Mouse (Mus musculus) CD4-positive, CD25-positive, alpha-beta regulatory T cell, adult 4 months (primary cell): ENCODE results near the gene Tmem260. TPM values are rescaled to one million over a fixed set of nuclear protein-coding genes. Genes with fewer than 3 reads are reported as not detected.
A peak's percentile ranks its signal among the peaks of the same experiment; 100 is the strongest.
"Not testable (repeated sequence)": the region's sequence is repeated elsewhere in the genome, so short reads cannot be mapped to it uniquely, and the experiment has no call there.

Experiments used
- ATAC-seq: one replicate; pipeline ENCODE4 v1.8.0; 2017
- polyA plus RNA-seq, 2 experiments: library from polyadenylated mRNA; unstranded; fragments of 100-300 nt; shearing (Covaris generic); gene quantifications; one replicate each; pipeline ENCODE4 v1.2.1; 2017

Tmem260 gene
- 10 to 100 TPM; 13.3 to 15.8 TPM for polyA plus RNA-seq

DNA sequence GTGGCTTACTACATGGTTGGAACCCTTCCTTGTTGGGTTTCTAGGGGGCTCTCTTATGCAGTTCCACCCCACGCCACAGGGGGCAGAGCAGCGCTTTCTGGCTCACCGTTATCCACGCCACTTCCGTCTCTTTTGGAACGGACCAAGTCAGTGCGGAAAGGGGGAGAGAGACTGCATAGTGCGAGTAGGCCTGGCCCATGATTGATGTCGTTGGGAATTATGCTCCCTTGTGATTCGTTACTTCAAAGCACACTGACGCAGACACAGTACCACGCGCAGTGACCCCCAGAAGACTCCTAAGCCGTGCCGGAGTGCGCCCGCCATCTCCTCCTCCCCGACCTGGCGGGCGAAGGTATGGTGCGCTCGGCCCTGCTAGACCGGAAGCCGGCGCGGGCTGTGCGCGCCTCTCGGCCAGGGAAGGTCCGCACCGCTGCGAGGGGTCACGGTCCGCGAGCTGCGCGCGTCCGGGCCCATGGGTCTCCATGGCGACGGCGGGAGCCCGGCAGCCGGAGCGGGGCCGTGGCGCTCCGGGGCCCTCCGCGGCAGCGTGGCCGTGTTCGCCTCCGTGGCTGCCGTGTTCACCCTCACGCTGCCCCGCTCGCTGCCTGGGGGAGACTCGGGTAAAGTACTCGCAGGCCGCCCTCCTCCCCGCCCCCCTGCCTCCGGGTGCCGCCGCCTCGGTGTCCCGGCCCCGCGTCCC, at the start of gene Tmem260:
Gene Tmem260 (plus strand): TSS at position 141 of the 700 bp plus-strand sequence.
- ATAC-seq = peak; percentile 90

DNA sequence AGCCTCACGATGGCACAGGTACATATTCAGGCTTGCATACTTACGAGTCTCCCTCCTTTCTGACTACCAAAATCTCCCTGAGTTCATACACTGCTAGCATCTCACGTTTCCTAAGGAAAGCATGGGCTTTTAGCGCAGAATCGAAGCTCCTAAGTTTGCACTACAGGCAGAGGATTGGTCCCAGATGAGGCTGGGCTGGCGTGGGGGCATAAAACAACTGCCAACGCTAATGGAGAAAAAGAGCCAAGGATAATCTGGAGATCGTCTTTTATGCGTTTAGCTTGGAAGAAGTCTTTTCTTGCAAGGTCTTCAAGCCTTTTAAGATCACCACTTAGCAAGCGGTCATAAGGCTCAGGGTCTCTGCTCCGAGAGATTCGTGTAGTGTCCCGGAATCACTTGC, 39.8 kb upstream of the Tmem260 start:
- no peak for ATAC-seq

DNA sequence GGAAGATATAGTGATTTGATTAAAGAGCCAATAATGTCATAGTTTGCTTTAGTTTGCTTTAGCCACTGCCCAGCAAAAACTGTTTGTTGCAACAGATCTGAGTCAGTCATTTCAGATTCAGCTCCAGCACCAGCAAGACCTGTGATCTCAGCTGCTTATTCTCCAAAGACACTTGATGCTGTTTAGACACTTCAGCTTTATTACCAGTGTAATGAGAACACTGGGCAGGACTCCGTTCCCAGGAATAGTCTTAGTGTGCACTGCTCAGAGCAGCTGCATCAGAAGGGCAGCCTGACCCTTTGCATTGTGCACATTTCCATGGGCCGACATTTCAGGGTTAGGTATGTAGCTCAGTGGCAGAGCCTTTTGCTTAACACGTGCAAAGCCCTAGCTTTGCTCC, 28.9 kb upstream of the Tmem260 start:
- ATAC-seq = no peak

DNA sequence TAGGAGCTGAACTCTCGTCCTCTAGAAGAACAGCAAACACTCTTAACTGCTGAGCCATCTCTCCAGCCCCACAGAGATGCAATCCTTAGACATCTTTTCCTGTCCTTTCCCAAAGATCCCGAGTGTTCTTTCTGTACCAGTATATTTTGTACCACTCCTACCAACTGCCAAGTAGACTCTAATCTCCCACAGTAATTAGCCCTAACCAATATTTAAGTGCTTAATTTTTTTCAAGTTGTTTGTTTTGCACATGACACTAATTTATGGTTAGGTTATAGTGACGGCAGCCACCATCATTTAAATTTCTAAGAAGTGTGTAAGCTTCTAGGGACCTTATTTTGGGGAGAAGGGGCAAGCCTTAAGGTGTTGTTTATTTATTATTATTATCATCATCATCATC, 27.7 kb upstream of the Tmem260 start:
- no peak for ATAC-seq

DNA sequence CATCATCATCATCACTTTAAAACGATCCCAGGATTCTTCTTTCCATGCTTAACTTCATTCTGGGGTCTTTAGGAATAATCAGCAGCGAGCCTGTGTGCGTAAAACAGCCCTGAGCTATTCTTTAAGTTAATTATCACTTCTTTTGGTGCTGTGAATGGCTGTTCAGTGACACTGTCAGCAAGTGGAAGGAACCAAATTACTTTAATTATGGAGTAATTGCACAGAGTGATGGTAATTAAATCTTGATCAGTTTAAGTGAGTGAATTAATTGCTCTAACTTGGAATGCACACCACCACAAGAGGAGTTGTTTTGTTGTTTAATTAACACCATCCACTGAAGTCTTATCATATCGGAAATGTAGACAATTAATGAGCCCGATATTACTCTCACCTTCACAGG, 27.3 kb upstream of the Tmem260 start:
- ATAC-seq = no peak

DNA sequence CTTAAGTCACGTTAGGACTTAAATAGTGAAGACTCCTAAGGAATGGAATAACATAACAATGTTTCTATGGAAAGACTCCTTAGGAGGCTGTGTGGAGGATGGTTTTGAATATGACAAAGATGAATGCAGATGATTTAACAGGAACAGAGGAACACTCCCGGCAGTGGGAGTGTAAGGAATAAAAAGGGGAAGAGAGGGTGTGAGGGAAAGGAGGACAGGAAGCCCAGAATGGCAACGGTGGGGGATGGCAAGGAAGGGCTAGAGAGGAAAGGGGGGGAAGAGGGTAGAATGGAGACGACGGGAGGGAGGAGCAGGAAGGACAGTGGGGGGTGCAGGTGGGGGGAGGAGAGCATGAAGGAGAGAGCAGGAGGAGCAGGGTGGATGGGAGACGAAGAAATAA, 24.4 kb upstream of the Tmem260 start:
- ATAC-seq = peak; percentile 5

DNA sequence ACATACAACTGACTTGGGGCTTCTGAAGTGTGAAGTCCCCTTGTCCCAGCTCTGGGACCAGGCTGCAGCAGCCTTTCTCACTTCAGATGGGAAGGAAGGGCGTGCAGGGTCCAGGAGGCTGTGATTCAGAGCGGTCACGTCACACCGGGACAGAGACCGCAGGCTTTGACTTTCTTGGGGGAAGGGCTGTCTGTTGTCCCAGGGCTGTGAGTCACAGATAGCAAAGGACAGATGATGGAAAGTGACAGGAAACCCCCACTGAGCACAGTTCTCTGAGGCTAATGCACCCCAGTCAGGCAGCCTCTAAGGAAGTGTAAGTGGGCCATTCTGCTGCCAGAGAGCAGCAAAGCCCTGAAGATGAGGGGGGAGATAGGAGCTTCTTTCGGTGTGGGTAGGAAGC, 23.9 kb upstream of the Tmem260 start:
- ATAC-seq = peak; percentile 95

DNA sequence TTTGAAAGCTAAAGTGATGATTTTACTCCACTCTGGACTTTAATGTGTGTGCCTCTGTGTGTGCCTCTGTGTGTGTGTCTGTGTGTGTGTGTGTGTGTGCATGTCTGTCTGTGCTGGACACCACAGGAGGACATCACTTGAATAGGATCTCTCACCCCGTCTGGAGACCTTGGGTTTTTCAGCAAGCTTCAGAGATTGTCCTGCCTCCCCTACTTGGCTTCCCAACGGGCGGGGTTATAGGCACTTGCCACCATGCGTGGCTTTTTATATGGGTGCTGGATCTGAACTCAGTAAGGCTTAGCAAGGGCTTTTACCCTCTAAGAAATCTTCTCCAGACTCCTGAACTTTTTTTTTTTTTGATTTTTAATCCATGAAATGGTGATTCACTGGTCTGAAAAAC, 23.5 kb upstream of the Tmem260 start:
- peak; percentile 27 for ATAC-seq

DNA sequence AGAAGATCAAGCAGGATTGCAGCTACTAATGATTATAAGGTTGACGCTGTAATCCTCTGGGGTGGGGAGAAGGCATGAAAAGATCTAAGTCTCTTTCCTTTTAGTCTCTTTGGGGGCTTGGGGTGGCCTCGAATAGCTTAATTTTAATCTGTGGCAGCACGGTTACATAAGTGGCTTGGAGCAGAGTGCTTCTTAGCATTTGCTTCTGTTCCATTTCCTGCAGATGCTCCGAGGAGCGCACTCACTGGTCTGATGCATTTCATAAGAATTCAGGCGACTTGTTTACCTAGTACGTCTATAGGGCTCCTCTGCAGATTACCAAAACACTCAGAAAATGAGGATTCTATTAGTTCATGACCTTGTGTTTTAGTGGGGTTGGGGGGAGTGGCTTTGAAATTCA, 23.0 kb upstream of the Tmem260 start:
- no peak for ATAC-seq

DNA sequence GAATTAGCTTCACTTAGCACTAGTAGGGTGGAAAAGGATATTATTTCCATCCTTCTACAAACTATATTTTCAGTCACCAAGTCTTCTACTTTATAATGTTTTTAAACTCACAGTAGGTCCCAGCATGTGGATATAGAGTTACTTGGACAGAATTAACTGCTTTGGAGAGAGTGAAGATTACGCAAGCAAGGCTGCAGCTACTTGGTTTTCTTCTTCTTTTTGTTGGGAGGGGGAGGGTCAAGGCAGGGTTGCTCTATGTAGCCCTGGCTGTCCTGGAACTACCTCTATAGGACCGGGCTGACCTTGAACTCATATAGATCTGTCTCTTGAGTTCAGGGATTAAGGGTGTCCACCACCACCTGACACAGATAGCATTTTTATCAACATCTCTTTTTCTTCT, 13.9 kb upstream of the Tmem260 start:
- no peak for ATAC-seq

DNA sequence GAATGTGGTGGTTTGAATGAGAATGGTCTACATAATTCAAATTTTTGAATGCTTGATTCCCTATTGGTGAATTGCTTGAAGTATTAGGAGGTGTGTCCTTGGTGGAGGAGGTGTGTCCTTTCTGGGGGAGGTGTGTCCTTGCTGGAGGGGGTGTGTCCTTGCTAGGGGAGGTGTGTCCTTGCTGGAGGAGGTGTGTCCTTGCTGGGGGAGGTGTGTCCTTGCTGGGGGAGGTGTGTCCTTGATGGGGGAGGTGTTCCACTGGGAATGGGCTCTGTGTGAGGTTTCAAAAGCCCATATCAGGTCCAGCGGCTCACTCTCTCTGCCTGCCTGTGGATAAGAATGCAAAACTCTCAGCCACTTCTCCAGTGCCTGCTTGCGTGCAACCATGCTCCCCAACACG, 2.1 kb upstream of the Tmem260 start:
- no peak for ATAC-seq

DNA sequence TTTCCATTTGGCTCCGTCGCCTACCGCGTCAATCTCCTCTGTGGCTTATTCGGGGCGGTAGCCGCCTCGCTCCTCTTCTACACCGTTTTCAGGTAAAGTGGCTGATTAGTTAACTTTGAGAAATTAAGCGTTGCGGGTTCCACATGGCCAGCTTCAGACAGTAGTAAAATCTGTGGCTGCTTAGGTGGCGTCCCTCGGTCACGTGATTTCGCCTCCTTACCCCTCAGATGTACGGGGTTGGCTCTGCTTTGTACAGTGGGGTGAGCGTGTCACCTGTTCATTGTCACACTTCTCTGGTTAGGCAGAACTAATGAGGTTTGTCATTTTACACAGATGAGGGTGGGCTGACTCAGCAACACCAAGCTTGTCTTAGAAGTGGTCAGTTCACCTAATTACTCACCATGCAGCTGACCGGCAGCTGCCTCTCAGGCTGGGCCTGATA, 6.1 kb downstream of the Tmem260 start:
- no peak for ATAC-seq

DNA sequence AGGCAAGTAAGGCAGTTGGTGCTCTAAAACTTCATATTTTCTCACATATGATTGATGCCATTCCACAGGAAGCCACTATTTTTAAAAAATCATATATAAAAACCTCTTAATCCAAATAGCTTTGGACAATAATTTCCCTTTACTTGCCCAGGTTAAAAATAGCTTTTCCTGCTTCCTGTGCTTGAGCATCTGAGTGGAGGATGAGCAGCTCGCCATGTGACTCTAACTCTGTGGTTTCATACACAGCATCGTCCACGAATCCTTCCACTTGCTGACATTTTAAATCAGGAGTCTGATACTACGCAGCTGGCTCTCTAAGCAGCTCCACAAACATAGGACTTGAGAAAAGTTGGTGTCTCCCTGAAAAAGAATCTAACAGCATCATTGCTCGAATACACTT, 7.5 kb downstream of the Tmem260 start:
- ATAC-seq = no peak

DNA sequence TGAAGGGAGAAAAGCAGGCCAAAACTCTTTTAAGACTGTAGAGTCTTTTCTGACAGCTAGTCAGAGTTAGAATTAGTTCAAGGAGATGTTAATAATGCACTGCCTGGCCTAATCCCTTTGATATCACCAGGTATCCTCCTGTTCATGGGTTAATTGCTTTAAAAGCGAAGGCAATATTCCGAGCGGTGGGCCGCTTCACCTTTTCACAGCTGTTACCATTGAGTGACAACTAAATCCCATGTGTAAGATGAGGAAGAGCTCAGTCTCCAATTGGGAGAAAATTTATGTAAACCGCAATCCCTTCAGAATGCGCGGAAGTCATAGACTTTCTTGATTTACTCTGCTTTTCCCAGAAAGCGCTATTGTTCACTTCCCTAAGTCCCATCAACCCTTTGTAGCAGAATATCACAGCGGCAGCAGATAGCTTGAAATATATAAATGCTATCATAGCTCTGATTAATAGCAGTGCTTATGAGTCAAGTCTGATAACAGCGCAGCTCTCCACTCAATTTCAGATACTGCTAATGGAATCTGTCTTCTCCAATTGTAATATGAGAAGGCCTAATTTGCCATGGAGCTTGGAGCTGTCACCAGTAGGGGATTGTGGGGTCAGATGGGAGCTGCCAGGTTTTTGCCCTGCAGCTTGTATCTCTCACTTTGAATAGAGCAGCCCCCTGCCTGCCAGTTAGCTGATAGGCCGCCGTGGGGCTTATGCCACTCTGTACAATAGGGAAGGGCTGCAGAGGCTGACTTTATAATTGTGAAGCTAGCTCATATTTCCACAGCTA, 10.6 kb downstream of the Tmem260 start:
- no peak for ATAC-seq

DNA sequence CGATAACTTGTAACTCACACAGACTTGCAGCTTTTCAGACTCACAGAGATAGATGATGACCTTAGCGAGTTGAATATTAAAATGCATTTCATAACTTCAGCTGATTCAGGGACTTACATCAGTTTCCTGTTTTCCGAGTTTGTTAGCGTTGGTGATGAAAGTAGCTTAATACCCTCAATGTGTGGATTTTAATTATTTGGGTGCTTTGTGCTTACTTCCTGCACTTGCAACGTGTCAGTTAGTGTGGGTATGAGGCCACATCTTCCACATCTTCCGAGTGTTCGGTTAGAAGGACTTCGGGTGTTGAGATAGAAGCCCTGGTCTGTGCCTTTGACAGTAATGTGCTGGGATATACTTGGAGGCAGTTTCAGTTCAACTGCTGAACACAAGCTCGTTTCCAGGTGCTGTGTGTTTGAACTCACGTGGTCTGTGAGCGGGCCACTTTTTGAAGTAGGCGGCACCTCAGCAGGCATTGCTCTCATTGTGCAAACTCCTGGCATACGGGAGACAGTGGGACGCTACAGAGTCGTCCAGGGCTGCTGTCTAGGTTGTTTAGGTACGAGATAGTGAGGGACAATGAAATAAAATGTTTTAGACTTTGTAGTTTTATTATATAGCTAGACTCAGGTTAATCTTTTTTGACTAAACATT, 11.5 kb downstream of the Tmem260 start:
- no peak for ATAC-seq

DNA sequence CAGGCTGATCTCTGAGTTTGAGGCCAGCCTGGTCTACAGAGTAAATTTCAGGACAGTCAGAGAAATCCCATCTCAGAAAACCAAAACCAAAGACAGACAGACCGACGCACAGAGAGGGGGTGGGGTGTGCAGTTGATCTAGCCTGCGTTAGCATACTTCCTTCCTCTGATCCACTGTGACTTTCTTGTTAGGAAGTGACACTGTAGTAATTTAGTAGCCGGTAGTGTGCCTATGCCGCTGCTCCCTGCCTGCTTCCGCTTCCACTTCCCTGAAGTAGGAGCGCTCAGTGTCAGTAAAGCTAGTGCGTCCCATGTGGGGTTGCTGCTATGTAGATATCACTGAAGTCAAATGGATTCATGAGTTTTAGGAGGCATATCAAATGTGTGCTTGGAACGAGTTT, 13.0 kb downstream of the Tmem260 start:
- no peak for ATAC-seq

DNA sequence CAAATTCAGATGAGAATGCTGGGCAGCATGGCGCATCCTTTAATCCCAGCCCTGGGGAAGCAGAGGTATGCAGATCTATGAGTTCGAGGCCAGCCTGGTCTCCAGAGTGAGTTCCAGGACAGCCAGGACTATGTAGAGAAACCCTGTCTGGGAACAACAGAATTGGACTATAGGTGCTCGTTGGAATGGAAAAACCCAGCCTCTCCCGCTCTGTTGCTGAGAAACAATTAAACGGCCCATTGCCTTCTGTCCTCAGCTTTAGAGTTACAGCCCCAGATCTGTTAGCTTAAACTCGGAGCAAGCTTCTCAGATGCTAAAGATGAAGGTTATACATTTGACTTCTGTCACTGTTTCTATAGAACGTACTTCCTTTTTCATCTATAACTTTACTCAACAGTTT, 22.4 kb downstream of the Tmem260 start:
- ATAC-seq = no peak

DNA sequence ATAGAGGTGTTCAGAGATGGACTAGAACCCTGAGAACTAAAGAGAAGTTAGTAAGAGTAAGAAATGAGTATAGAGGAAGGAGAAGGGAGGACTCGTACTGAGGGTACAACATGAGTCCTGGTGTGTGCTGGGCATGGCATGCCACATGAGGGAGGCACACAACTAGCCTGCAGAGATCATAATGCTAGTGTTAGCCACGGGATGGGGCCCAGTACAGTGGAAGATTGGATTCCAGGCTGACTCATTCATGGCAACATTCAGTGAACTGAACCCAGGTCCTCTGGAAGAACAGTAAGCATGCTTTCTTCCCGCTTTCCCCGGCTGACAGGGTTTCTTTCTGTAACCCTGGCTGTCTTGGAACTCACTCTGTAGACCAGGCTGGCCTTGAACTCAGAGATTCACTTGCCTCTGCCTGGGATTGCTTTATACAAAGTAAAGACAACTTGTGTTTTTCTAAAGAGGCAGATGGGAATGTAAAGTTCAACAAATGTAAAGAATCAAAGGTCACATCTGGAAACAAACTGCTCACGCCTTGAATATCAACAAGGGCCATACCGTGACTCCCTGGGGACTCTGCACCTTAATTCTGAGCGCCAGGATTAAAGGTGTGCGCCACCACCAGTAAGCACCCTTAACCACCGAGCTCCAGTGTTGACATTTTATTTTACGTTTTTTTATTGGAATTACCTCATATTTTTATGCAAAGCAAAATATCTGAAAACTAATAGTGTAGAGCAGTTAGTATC, 25.0 kb downstream of the Tmem260 start:
- no peak for ATAC-seq

DNA sequence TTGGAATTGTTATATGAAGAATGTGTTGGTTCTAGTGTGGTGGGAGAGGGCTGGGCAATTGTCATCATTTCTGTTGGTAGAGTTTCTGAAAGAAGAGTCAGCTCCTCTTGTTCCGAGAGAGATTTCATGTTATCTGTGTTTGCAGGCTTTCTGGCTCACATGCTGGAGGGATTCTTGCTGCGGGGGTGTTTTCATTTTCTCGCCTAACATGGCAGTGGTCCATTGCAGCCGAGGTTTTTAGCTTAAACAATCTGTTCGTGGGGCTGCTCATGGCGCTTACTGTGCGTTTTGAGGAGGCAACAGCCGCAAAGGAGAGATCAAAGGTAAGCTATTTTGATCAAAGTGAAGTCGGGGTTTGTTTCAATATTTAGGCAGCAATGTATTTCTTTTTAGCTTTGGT, 26.3 kb downstream of the Tmem260 start:
- no peak for ATAC-seq

DNA sequence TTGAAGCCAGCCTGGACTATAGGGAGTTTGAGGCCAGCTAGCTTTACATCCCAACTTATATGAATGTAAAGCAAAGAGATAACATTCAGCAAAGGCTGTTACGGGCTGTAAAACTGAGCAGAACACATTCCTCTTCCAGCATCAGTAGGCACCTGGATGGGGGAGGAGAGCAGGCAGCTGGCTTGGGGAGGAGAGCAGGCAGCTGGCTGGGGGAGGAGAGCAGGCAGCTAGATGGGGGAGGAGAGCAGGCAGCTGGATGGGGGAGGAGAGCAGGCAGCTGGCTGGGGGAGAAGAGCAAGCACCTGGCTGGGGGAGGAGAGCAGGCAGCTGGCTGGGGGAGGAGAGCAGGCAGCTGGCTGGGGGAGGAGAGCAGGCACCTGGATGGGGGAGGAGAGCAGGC, 29.4 kb downstream of the Tmem260 start:
- ATAC-seq = no peak

DNA sequence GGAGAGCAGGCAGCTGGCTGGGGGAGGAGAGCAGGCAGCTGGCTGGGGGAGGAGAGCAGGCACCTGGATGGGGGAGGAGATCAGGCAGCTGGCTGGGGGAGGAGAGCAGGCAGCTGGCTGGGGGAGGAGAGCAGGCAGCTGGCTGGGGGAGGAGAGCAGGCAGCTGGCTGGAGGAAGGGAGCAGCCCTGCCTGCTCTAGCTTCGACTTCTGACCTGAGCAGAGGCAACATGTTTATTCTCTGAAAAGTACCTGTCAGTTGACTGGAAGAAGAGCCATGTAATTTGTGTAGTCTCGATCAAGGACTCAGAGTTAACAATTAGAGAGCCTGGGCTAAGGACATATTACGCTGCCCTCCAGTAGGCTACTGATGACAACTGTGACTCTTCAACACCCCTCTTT, 29.9 kb downstream of the Tmem260 start:
- ATAC-seq = not testable (repeated sequence)

DNA sequence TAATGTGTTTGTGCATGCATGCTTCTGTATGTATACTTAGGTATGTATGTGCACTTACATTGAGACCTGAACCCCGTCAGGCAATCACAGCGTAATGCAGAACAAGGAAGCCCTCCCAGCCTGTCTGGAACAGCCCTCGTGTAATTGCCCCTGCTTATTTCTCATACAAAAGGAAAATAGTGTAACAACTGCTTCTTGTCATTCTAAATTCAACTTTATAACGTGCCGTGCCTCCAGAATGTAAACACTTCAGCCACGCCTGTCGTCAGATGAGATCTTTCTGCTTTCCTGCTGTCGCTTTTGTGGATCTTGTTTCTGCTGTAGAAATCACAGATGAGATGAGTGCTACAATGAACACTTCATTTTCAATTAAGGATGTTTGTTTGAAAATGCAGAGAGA, 30.4 kb downstream of the Tmem260 start:
- ATAC-seq = no peak

DNA sequence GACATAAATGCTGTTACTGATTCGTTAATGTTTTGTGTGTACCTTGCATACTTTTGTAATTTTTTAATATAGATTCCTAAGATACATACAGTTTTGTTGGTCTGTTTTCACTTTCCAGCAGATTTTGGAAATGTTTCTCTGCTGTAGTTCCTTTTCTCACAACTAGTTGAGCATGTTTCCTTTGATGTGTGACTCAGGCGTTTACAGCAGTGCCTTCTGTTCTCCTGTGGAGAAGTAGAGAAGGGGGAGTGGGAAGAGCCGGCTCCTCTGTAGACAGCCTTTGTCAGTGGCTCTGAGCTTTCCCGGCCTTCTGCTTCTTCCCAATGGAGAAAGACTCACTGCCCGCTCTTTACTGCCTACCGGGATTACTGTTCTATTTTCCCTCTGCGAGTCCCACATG, 35.7 kb downstream of the Tmem260 start:
- no peak for ATAC-seq
